Mouse (Mus musculus) hindbrain, embryonic 15.5 days (tissue): ENCODE results near the gene Pde4b. TPM values are rescaled to one million over a fixed set of nuclear protein-coding genes. Genes with fewer than 3 reads are reported as not detected.

ENCODE experiments used
- ATAC-seq: fragments of 200-750 bp; cut with Nextera tagmentation; 2 replicates; pipeline ENCODE4 v1.8.0; 2017; ENCODE audit warnings: low read depth, moderate number of reproducible peaks, moderate TSS enrichment; ENCODE audit not compliant: low FRiP score
- H3K27ac ChIP-seq: fragments of 300-500 bp; sonication (generic); replicated peaks from 2 replicates; pipeline ENCODE4 v1.5.1; 2015; ENCODE audit warnings: mild to moderate bottlenecking, inconsistent platforms
- H3K27me3 ChIP-seq: fragments of 300-500 bp; sonication (generic); 2 replicates; pipeline ENCODE4 v1.6.1; 2015; ENCODE audit warnings: control low read depth, inconsistent platforms
- H3K36me3 ChIP-seq: fragments of 300-500 bp; sonication (generic); 2 replicates; pipeline ENCODE4 v1.6.1; 2015; ENCODE audit warnings: control low read depth, inconsistent platforms
- H3K4me1 ChIP-seq: fragments of 300-500 bp; sonication (generic); replicated peaks from 2 replicates; pipeline ENCODE4 v1.6.1; 2015; ENCODE audit warnings: control low read depth, inconsistent platforms
- H3K4me2 ChIP-seq: fragments of 300-500 bp; sonication (generic); 2 replicates; pipeline ENCODE4 v1.6.1; 2015; ENCODE audit warnings: moderate library complexity, mild to moderate bottlenecking, inconsistent platforms
- H3K4me3 ChIP-seq: fragments of 300-500 bp; sonication (generic); 2 replicates; pipeline ENCODE4 v1.5.1; 2015; ENCODE audit warnings: mild to moderate bottlenecking, inconsistent platforms
- H3K9ac ChIP-seq: fragments of 300-500 bp; sonication (generic); 2 replicates; pipeline ENCODE4 v1.6.1; 2015; ENCODE audit warnings: inconsistent platforms
- H3K9me3 ChIP-seq: fragments of 300-500 bp; sonication (generic); 2 replicates; pipeline ENCODE4 v1.6.1; 2016; ENCODE audit warnings: control low read depth, inconsistent platforms
- WGBS: fragments of 180-500 bp; shearing (Covaris S2); methylation state at CpG from one replicate; pipeline ENCODE4 v1.1.7; 2015; 5-methylcytosine and 5-hydroxymethylcytosine counted together
- polyA plus RNA-seq: library from polyadenylated mRNA; unstranded; fragments of >200 nt; fragmentation: Nextera tagmentation; extraction: Ambion mirVana; gene quantifications from 2 replicates; pipeline ENCODE4 v1.2.1, GENCODE M21; 2015

The Pde4b gene
- polyA plus RNA-seq, 1 experiment from 2014 or later, result 44.0 TPM

GRCm38 (mm10) chr4:102655331-102655730 is 568.0 kb downstream of the Pde4b start:
- no peaks in the 10 kb centered on the region for H3K9me3 ChIP-seq
- no peak overlapping the region for H3K27ac ChIP-seq
- no peak overlapping the region for H3K4me2 ChIP-seq
- H3K27me3 ChIP-seq, result no peaks in the 10 kb centered on the region
- no peak overlapping the region for H3K4me3 ChIP-seq
- H3K36me3 ChIP-seq, result no peaks in the 10 kb centered on the region
- H3K9ac ChIP-seq, result no peak overlapping the region
- 87% methylated on average over 7 of the region's 7 CpGs for WGBS
- no peak for ATAC-seq
- no peaks in the 10 kb centered on the region for H3K4me1 ChIP-seq

- WGBS, result 13% methylated on average over 3 of the region's 3 CpGs
- H3K4me3 ChIP-seq, result no peak overlapping the region
- H3K27ac ChIP-seq, result no peak overlapping the region
- H3K4me2 ChIP-seq, result no peak overlapping the region
- no peaks in the 10 kb centered on the region for H3K27me3 ChIP-seq
- no peaks in the 10 kb centered on the region for H3K4me1 ChIP-seq
- H3K9ac ChIP-seq, result no peak overlapping the region
- no peak for ATAC-seq
- no peaks in the 10 kb centered on the region for H3K36me3 ChIP-seq
- no peaks in the 10 kb centered on the region for H3K9me3 ChIP-seq
Measured at GRCm38 (mm10) chr4:102656494-102657036, 569.2 kb downstream of the Pde4b start.

Other genes with a start within 250 kb of the Pde4b start
- not detected in 2 replicates for gene B020004J07Rik, start 243.5 kb upstream of the Pde4b start, polyA plus RNA-seq
- not detected in 2 replicates for gene C130073F10Rik, start 193.8 kb upstream of the Pde4b start, polyA plus RNA-seq
- not detected in 2 replicates for gene Gm12800, start 178.4 kb upstream of the Pde4b start, polyA plus RNA-seq
- gene Gm12794, start 147.1 kb upstream of the Pde4b start, polyA plus RNA-seq, result not detected in 2 replicates
- gene Gm12790, start 106.5 kb upstream of the Pde4b start, polyA plus RNA-seq, result not detected in 2 replicates
- gene Gm12789, start 100.9 kb upstream of the Pde4b start, polyA plus RNA-seq, result not detected in 2 replicates